Mouse (Mus musculus): ENCODE data around the gene Ppm1g. TPM values are rescaled to one million over a fixed set of nuclear protein-coding genes. Genes with fewer than 3 reads are reported as not detected.

The Ppm1g gene
- polyA plus RNA-seq, 1 experiment from 2014 or later = 81.4 TPM

- ATAC-seq (replicated peaks; ENCODE audit: insufficient number of reproducible peaks, insufficient read depth, low FRiP score, low read depth) = no peak
- 84% methylated on average over 5 of the region's 5 CpGs for WGBS
These were observed 21.7 kb downstream of the Ppm1g start for GRCm38 (mm10) chr5:31198616-31199320.

GRCm38 (mm10) chr5:31198170-31198569, 22.3 kb downstream of the Ppm1g start:
- Histone ChIP-seq H3K4me2 (no peak overlapping the region), H3K36me3 (peaks cover 66% of the 10 kb centered on the region), H3K27me3 (no peaks in the 10 kb centered on the region), H3K27ac (no peak overlapping the region), H3K4me1 (replicated peaks) (peaks cover 36% of the 10 kb centered on the region), H3K4me3 (no peak overlapping the region), H3K9ac (no peak overlapping the region), H3K9me3 (replicated peaks) (no peaks in the 10 kb centered on the region; the same call in 1 of the 2 replicates)
- WGBS = 76% methylated on average over 9 of the region's 9 CpGs
- no peak for ATAC-seq (replicated peaks; ENCODE audit: insufficient number of reproducible peaks, insufficient read depth, low FRiP score, low read depth)

More at GRCm38 (mm10) chr5:31198616-31199320, 21.7 kb downstream of the Ppm1g start:
- no peaks in the 10 kb centered on the region for H3K27me3 ChIP-seq
- H3K9ac ChIP-seq = no peak overlapping the region
- H3K4me2 ChIP-seq = no peak overlapping the region
- no peaks in the 10 kb centered on the region; the same call in 1 of the 2 replicates for H3K9me3 ChIP-seq (replicated peaks)
- peaks cover 35% of the 10 kb centered on the region for H3K4me1 ChIP-seq (replicated peaks)
- no peak overlapping the region for H3K4me3 ChIP-seq
- H3K27ac ChIP-seq = no peak overlapping the region
- peaks cover 71% of the 10 kb centered on the region for H3K36me3 ChIP-seq

- Histone ChIP-seq H3K4me2 (no peak overlapping the region), H3K9me3 (replicated peaks) (no peaks in the 10 kb centered on the region; the same call in 1 of the 2 replicates), H3K27me3 (no peaks in the 10 kb centered on the region), H3K4me1 (replicated peaks) (peaks cover 32% of the 10 kb centered on the region), H3K27ac (no peak overlapping the region), H3K9ac (no peak overlapping the region), H3K4me3 (no peak overlapping the region), H3K36me3 (peaks cover 62% of the 10 kb centered on the region)
- ATAC-seq (replicated peaks; ENCODE audit: insufficient number of reproducible peaks, insufficient read depth, low FRiP score, low read depth) = no peak
- WGBS = 93% methylated on average over 12 of the region's 12 CpGs
These were observed 23.4 kb downstream of the Ppm1g start for GRCm38 (mm10) chr5:31197072-31197471.

- Histone ChIP-seq H3K4me2 (no peak overlapping the region), H3K36me3 (peaks cover 64% of the 10 kb centered on the region), H3K4me1 (replicated peaks) (peaks cover 38% of the 10 kb centered on the region), H3K4me3 (no peak overlapping the region), H3K9me3 (replicated peaks) (no peaks in the 10 kb centered on the region; the same call in 1 of the 2 replicates), H3K9ac (no peak overlapping the region), H3K27ac (no peak overlapping the region), H3K27me3 (no peaks in the 10 kb centered on the region)
- 90% methylated on average over 10 of the region's 10 CpGs for WGBS
- no peak for ATAC-seq (replicated peaks; ENCODE audit: insufficient number of reproducible peaks, insufficient read depth, low FRiP score, low read depth)
These were observed 24.3 kb downstream of the Ppm1g start for GRCm38 (mm10) chr5:31196207-31196606.

- Histone ChIP-seq H3K4me2 (no peak overlapping the region), H3K36me3 (peaks cover 70% of the 10 kb centered on the region), H3K9me3 (replicated peaks) (no peaks in the 10 kb centered on the region; the same call in 1 of the 2 replicates), H3K4me1 (replicated peaks) (peaks cover 35% of the 10 kb centered on the region), H3K9ac (no peak overlapping the region), H3K27me3 (no peaks in the 10 kb centered on the region), H3K27ac (no peak overlapping the region), H3K4me3 (no peak overlapping the region)
- WGBS = 82% methylated on average over 4 of the region's 4 CpGs
- no peak for ATAC-seq (replicated peaks; ENCODE audit: insufficient number of reproducible peaks, insufficient read depth, low FRiP score, low read depth)
These were observed 24.8 kb downstream of the Ppm1g start for GRCm38 (mm10) chr5:31195671-31196070.

GRCm38 (mm10) chr5:31194486-31195485, 25.7 kb downstream of the Ppm1g start:
- Histone ChIP-seq H3K36me3 (peaks cover 70% of the 10 kb centered on the region), H3K9me3 (replicated peaks) (no peaks in the 10 kb centered on the region), H3K4me2 (peak overlapping the region; percentile 86), H3K9ac (no peak overlapping the region), H3K27me3 (no peaks in the 10 kb centered on the region), H3K4me3 (peak overlapping the region; percentile 88), H3K27ac (no peak overlapping the region), H3K4me1 (replicated peaks) (peaks cover 26% of the 10 kb centered on the region)
- no peak for ATAC-seq (replicated peaks; ENCODE audit: insufficient number of reproducible peaks, insufficient read depth, low FRiP score, low read depth)
- WGBS = 90% methylated on average over 16 of the region's 16 CpGs

- peak overlapping the region; percentile 83 for H3K9ac ChIP-seq
- 8% methylated on average over 25 of the region's 25 CpGs for WGBS
- peak overlapping the region; percentile 88 for H3K4me3 ChIP-seq
- H3K9me3 ChIP-seq (replicated peaks) = no peaks in the 10 kb centered on the region
- H3K36me3 ChIP-seq = peaks cover 66% of the 10 kb centered on the region
- peak overlapping the region; percentile 90 for H3K27ac ChIP-seq
- ATAC-seq (replicated peaks; ENCODE audit: insufficient number of reproducible peaks, insufficient read depth, low FRiP score, low read depth) = no peak
- no peaks in the 10 kb centered on the region for H3K27me3 ChIP-seq
- peak overlapping the region; percentile 86 for H3K4me2 ChIP-seq
- peaks cover 24% of the 10 kb centered on the region for H3K4me1 ChIP-seq (replicated peaks)
These were observed 26.7 kb downstream of the Ppm1g start for GRCm38 (mm10) chr5:31193631-31194281.

- peaks cover 66% of the 10 kb centered on the region for H3K36me3 ChIP-seq
- peak; percentile 96 for ATAC-seq (replicated peaks; ENCODE audit: insufficient number of reproducible peaks, insufficient read depth, low FRiP score, low read depth)
- under 1% methylated on average over 48 of the region's 48 CpGs for WGBS
- no peaks in the 10 kb centered on the region for H3K9me3 ChIP-seq (replicated peaks)
- peaks cover 24% of the 10 kb centered on the region for H3K4me1 ChIP-seq (replicated peaks)
- no peaks in the 10 kb centered on the region for H3K27me3 ChIP-seq
- H3K4me2 ChIP-seq = peak within 1 kb of the TSS; percentile 86
- H3K9ac ChIP-seq = peak within 1 kb of the TSS; percentile 83
- H3K4me3 ChIP-seq = peak within 1 kb of the TSS; percentile 88
- peak within 1 kb of the TSS; percentile 92 for H3K27ac ChIP-seq
These were observed 27.4 kb downstream of the Ppm1g start, which contains the start of the genes Snx17 and Eif2b4 for GRCm38 (mm10) chr5:31192939-31193630. Gene Snx17, plus strand, starts transcription at chr5:31193227. Gene Eif2b4, minus strand, starts transcription at chr5:31193430.

GRCm38 (mm10) chr5:31192045-31192938, 28.2 kb downstream of the Ppm1g start:
- ATAC-seq (replicated peaks; ENCODE audit: insufficient number of reproducible peaks, insufficient read depth, low FRiP score, low read depth) = peak; percentile 74

GRCm38 (mm10) chr5:31190201-31190600, 30.3 kb downstream of the Ppm1g start:
- WGBS = 87% methylated on average over 9 of the region's 9 CpGs
- no peak overlapping the region for H3K4me3 ChIP-seq
- H3K9me3 ChIP-seq (replicated peaks) = no peaks in the 10 kb centered on the region
- no peak overlapping the region for H3K9ac ChIP-seq
- no peak overlapping the region for H3K4me2 ChIP-seq
- peaks cover 24% of the 10 kb centered on the region for H3K4me1 ChIP-seq (replicated peaks)
- ATAC-seq (replicated peaks; ENCODE audit: insufficient number of reproducible peaks, insufficient read depth, low FRiP score, low read depth) = no peak
- no peaks in the 10 kb centered on the region for H3K27me3 ChIP-seq
- H3K27ac ChIP-seq = no peak overlapping the region
- H3K36me3 ChIP-seq = peaks cover 55% of the 10 kb centered on the region

More at GRCm38 (mm10) chr5:31192045-31192938, 28.2 kb downstream of the Ppm1g start:
- H3K9ac ChIP-seq = peak overlapping the region; percentile 80
- 11% methylated on average over 41 of the region's 42 CpGs for WGBS
- peak overlapping the region; percentile 92 for H3K27ac ChIP-seq
- H3K36me3 ChIP-seq = peaks cover 66% of the 10 kb centered on the region
- no peaks in the 10 kb centered on the region for H3K27me3 ChIP-seq
- H3K4me3 ChIP-seq = peak overlapping the region; percentile 88
- peak overlapping the region; percentile 75 for H3K4me2 ChIP-seq
- peaks cover 24% of the 10 kb centered on the region for H3K4me1 ChIP-seq (replicated peaks)
- H3K9me3 ChIP-seq (replicated peaks) = no peaks in the 10 kb centered on the region

All from heart, embryonic 15.5 days (tissue).